Mouse (Mus musculus) ES-E14 (cell line): ENCODE measurements at regions not wholly inside any gene's neighbourhood (a gene's known extent, or its start where the extent isn't known, plus 50 kb on each side); places are given as distances from the start of the nearest gene placed in this dataset.

Experiments used
- DNase-seq: peaks from one replicate; pipeline ENCODE4 v3.0.0-alpha.2; 2013; ENCODE audit warnings: low read depth, low spot score
- H3K27ac ChIP-seq: 2 replicates; pipeline ENCODE4 v1.5.1; 2012; ENCODE audit warnings: low read depth, mild to moderate bottlenecking, low read length, moderate library complexity, mixed read lengths; ENCODE audit not compliant: poor library complexity, insufficient read depth, severe bottlenecking
- H3K36me3 ChIP-seq: 2 replicates; pipeline ENCODE4 v1.6.1; 2012; ENCODE audit warnings: mild to moderate bottlenecking, low read length, moderate library complexity, mixed read lengths; ENCODE audit not compliant: control insufficient read depth, poor library complexity, insufficient read depth, severe bottlenecking
- H3K4me1 ChIP-seq, 2 experiments: fragments of 150-350 bp in 1 of 2; sonication (generic) in 1 of 2; 2 replicates each; pipeline ENCODE4 v1.6.1; 2012; ENCODE audit warnings: low read length in 2 of 2, mild to moderate bottlenecking in 1 of 2, mixed read lengths in 1 of 2; ENCODE audit not compliant: control insufficient read depth in 2 of 2, insufficient read depth in 2 of 2, poor library complexity in 1 of 2
- H3K4me3 ChIP-seq, 2 experiments: fragments of 150-350 bp in 1 of 2; sonication (generic) in 1 of 2; 2 replicates each; pipeline ENCODE4 v1.5.1; 2012; ENCODE audit warnings: low read length in 2 of 2, low read depth in 1 of 2, mild to moderate bottlenecking in 1 of 2, mixed read lengths in 1 of 2; ENCODE audit not compliant: insufficient read depth in 1 of 2, poor library complexity in 1 of 2, severe bottlenecking in 1 of 2
- H3K9ac ChIP-seq: 2 replicates; pipeline ENCODE4 v1.6.1; 2012; ENCODE audit warnings: low read depth, mild to moderate bottlenecking, low read length, mixed read lengths; ENCODE audit not compliant: poor library complexity, insufficient read depth, severe bottlenecking
- H3K9me3 ChIP-seq: fragments of 150-350 bp; sonication (generic); 2 replicates; pipeline ENCODE4 v1.6.1; 2012; ENCODE audit warnings: low read depth, mild to moderate bottlenecking, low read length; ENCODE audit not compliant: control insufficient read depth, insufficient read depth
- CHD2 ChIP-seq: IDR thresholded peaks from 2 replicates; pipeline ENCODE4 v1.6.1; 2014; ENCODE audit warnings: mild to moderate bottlenecking, low read depth, low read length, inconsistent platforms
- HCFC1 ChIP-seq: IDR thresholded peaks from 2 replicates; pipeline ENCODE4 v1.6.1; 2012; ENCODE audit warnings: low read length, inconsistent platforms, borderline replicate concordance; ENCODE audit not compliant: insufficient read depth
- MAFK ChIP-seq: IDR thresholded peaks from 2 replicates; pipeline ENCODE4 v1.6.1; 2014; ENCODE audit warnings: mild to moderate bottlenecking, low read depth, low read length, inconsistent platforms; ENCODE audit not compliant: insufficient read depth
- ZC3H11A ChIP-seq: IDR thresholded peaks from 2 replicates; pipeline ENCODE4 v1.6.1; 2012; ENCODE audit warnings: low read depth, mild to moderate bottlenecking, inconsistent platforms, low read length, borderline replicate concordance
- ZNF384 ChIP-seq: IDR thresholded peaks from 2 replicates; pipeline ENCODE4 v1.6.1; 2012; ENCODE audit warnings: low read depth, low read length, inconsistent platforms
- in situ Hi-C, 2 experiments: fragments of 600-800 bp; cut with MboI; formaldehyde crosslinking; loops; one replicate each; pipeline ENCODE4 v1.15.1; 2025; ENCODE audit warnings: low sequenced_read_pairs in 2 of 2, inconsistent platforms in 1 of 2; ENCODE audit not compliant: unreplicated experiment in 2 of 2

GRCm38 (mm10) chr4:89381763-89382162 lies 70.9 kb upstream of the Cdkn2b start:
- H3K4me3 ChIP-seq: no peak overlapping the region
- in situ Hi-C loops: no loop called here

GRCm38 (mm10) chr4:89381077-89381476 lies 70.2 kb upstream of the Cdkn2b start:
- TF ChIP-seq HCFC1: no peak
- no peak for TF ChIP-seq CHD2
- TF ChIP-seq ZNF384: no peak
- no peak for TF ChIP-seq MAFK
- no peak for TF ChIP-seq ZC3H11A
- no peaks in the 10 kb centered on the region for H3K9me3 ChIP-seq
- in situ Hi-C loops: no loop called here
- H3K4me3 ChIP-seq: no peak overlapping the region
- no peak overlapping the region for H3K27ac ChIP-seq
- no peaks in the 10 kb centered on the region for H3K36me3 ChIP-seq
- no peaks in the 10 kb centered on the region for H3K4me1 ChIP-seq
- no peak for DNase-seq
- H3K9ac ChIP-seq: no peak overlapping the region

More at GRCm38 (mm10) chr4:89381763-89382162, 70.9 kb upstream of the Cdkn2b start:
- Histone ChIP-seq H3K4me1 (no peaks in the 10 kb centered on the region), H3K36me3 (no peaks in the 10 kb centered on the region), H3K9me3 (no peaks in the 10 kb centered on the region), H3K9ac (no peak overlapping the region), H3K27ac (no peak overlapping the region)
- no peak for DNase-seq
- TF ChIP-seq ZNF384: no peak
- TF ChIP-seq ZC3H11A: no peak
- TF ChIP-seq HCFC1: no peak
- TF ChIP-seq CHD2: no peak
- no peak for TF ChIP-seq MAFK

- DNase-seq: no peak
- H3K4me3 ChIP-seq: no peak overlapping the region
- no peaks in the 10 kb centered on the region for H3K9me3 ChIP-seq
- H3K36me3 ChIP-seq: no peaks in the 10 kb centered on the region
- TF ChIP-seq ZC3H11A (no peak), HCFC1 (no peak), MAFK (no peak), ZNF384 (no peak), CHD2 (no peak)
- in situ Hi-C loops: no loop called here
- H3K27ac ChIP-seq: no peak overlapping the region
- H3K9ac ChIP-seq: no peak overlapping the region
- H3K4me1 ChIP-seq: no peaks in the 10 kb centered on the region
Measured at GRCm38 (mm10) chr4:89380330-89380945, 69.6 kb upstream of the Cdkn2b start.

GRCm38 (mm10) chr4:89379622-89380329 lies 68.9 kb upstream of the Cdkn2b start:
- Histone ChIP-seq H3K9ac (no peak overlapping the region), H3K36me3 (no peaks in the 10 kb centered on the region), H3K9me3 (no peaks in the 10 kb centered on the region), H3K4me1 (no peaks in the 10 kb centered on the region), H3K27ac (no peak overlapping the region), H3K4me3 (no peak overlapping the region)
- no peak for DNase-seq
- TF ChIP-seq MAFK: no peak
- in situ Hi-C loops: no loop called here

GRCm38 (mm10) chr4:89372631-89373030 lies 61.8 kb upstream of the Cdkn2b start:
- H3K9me3 ChIP-seq: no peaks in the 10 kb centered on the region
- H3K4me3 ChIP-seq: no peak overlapping the region
- H3K9ac ChIP-seq: no peak overlapping the region
- H3K4me1 ChIP-seq: no peaks in the 10 kb centered on the region
- in situ Hi-C loops: no loop called here
- DNase-seq: no peak
- TF ChIP-seq MAFK (no peak), ZNF384 (no peak), CHD2 (no peak), ZC3H11A (no peak), HCFC1 (no peak)
- no peaks in the 10 kb centered on the region for H3K36me3 ChIP-seq
- H3K27ac ChIP-seq: no peak overlapping the region
